Mouse (Mus musculus): Measurements from ENCODE around the gene Gm11238. TPM values are rescaled to one million over a fixed set of nuclear protein-coding genes. Genes with fewer than 3 reads are reported as not detected.

The Gm11238 gene
- polyA plus RNA-seq (2021; fragmentation: Nextera tagmentation): not detected in 2 replicates
- long read RNA-seq, experiment 1: 0 reads
- long read RNA-seq, experiment 2: 0 reads

DNA sequence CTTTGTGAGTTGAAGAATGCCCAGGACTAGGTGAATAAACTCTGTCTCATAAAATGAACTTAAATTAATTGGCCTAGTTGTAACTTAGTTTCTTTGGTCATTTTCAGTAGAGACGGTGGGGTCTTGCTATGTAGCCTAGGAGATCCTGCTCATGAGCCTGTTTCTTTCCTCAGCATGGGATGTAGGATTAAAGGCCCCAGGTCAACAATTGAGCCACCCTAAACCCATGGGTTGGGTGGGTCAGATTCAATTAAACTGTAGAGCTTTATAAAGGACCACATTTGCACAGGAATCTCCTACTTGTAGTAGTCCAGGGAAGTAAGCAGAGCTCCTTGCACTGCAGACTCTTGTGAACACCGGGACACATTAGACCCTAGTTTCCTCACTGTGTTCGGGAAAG is at the start of gene Gm11238:
TSS of gene Gm11238 (plus strand) at position 301 of the 400 bp plus-strand sequence.

DNA sequence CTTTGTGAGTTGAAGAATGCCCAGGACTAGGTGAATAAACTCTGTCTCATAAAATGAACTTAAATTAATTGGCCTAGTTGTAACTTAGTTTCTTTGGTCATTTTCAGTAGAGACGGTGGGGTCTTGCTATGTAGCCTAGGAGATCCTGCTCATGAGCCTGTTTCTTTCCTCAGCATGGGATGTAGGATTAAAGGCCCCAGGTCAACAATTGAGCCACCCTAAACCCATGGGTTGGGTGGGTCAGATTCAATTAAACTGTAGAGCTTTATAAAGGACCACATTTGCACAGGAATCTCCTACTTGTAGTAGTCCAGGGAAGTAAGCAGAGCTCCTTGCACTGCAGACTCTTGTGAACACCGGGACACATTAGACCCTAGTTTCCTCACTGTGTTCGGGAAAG is 15.0 kb downstream of the Gm11238 start, which contains the start of gene Gm11237:
TSS of gene Gm11237 (plus strand) at position 301 of the 400 bp plus-strand sequence.

DNA sequence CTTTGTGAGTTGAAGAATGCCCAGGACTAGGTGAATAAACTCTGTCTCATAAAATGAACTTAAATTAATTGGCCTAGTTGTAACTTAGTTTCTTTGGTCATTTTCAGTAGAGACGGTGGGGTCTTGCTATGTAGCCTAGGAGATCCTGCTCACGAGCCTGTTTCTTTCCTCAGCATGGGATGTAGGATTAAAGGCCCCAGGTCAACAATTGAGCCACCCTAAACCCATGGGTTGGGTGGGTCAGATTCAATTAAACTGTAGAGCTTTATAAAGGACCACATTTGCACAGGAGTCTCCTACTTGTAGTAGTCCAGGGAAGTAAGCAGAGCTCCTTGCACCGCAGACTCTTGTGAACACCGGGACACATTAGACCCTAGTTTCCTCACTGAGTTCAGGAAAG is 30.1 kb downstream of the Gm11238 start, which contains the start of gene Gm11236:
TSS of gene Gm11236 (plus strand) at position 301 of the 400 bp plus-strand sequence.

GRCm38 (mm10) chr4:73668054-73668453 is 60.4 kb downstream of the Gm11238 start, which contains the start of gene Gm11239:
Gene Gm11239 (plus strand): TSS chr4:73668354.

DNA sequence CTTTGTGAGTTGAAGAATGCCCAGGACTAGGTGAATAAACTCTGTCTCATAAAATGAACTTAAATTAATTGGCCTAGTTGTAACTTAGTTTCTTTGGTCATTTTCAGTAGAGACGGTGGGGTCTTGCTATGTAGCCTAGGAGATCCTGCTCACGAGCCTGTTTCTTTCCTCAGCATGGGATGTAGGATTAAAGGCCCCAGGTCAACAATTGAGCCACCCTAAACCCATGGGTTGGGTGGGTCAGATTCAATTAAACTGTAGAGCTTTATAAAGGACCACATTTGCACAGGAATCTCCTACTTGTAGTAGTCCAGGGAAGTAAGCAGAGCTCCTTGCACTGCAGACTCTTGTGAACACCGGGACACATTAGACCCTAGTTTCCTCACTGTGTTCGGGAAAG is 75.5 kb downstream of the Gm11238 start, which contains the start of gene Gm428:
TSS of gene Gm428 (plus strand) at position 301 of the 400 bp plus-strand sequence.

Other genes with a start within 250 kb of the Gm11238 start
- not detected in 2 replicates for gene Gm11487, start 202.8 kb upstream of the Gm11238 start, polyA plus RNA-seq (2021; fragmentation: Nextera tagmentation)
- not detected in 2 replicates for gene Gm11237, start 15.1 kb downstream of the Gm11238 start, polyA plus RNA-seq (2021; fragmentation: Nextera tagmentation)
- gene Gm11236, start 30.2 kb downstream of the Gm11238 start, polyA plus RNA-seq (2021; fragmentation: Nextera tagmentation): not detected in 2 replicates
- not detected in 2 replicates for gene Gm11239, start 60.5 kb downstream of the Gm11238 start, polyA plus RNA-seq (2021; fragmentation: Nextera tagmentation)
- not detected in 2 replicates for gene Gm428, start 75.6 kb downstream of the Gm11238 start, polyA plus RNA-seq (2021; fragmentation: Nextera tagmentation)
- 0.05 TPM in 1 of 2 replicates, not detected in the other for gene Rasef, start 183.1 kb downstream of the Gm11238 start, polyA plus RNA-seq (2021; fragmentation: Nextera tagmentation)

All from layer of hippocampus, adult 6 months (tissue).